Mouse (Mus musculus): Measurements from ENCODE around the gene Blnk. TPM values are rescaled to one million over a fixed set of nuclear protein-coding genes. Genes with fewer than 3 reads are reported as not detected.

The Blnk gene
- polyA plus RNA-seq, 1 experiment from 2014 or later = 0.32 TPM

GRCm38 (mm10) chr19:41007733-41008132 lies 13.4 kb upstream of the Blnk start:
- WGBS = 88% methylated on average over 4 of the region's 4 CpGs
- H3K36me3 ChIP-seq (replicated peaks; ENCODE audit: control insufficient read depth, insufficient read depth) = no peaks in the 10 kb centered on the region
- no peak overlapping the region for H3K4me2 ChIP-seq (replicated peaks)
- no peak for ATAC-seq (ENCODE audit: low FRiP score)
- no peak for DNase-seq (ENCODE audit: low spot score)
- no peak overlapping the region for H3K27ac ChIP-seq
- H3K27me3 ChIP-seq (ENCODE audit: control insufficient read depth, insufficient read depth, low read length) = peaks cover 3% of the 10 kb centered on the region; the same call in 1 of the 2 replicates
- H3K4me3 ChIP-seq (replicated peaks; ENCODE audit: low read length) = no peak overlapping the region
- no peaks in the 10 kb centered on the region for H3K4me1 ChIP-seq (replicated peaks; ENCODE audit: control insufficient read depth, insufficient read depth, low read length)
- no peak overlapping the region for H3K9ac ChIP-seq
- H3K9me3 ChIP-seq (ENCODE audit: control insufficient read depth, low read length) = no peaks in the 10 kb centered on the region

GRCm38 (mm10) chr19:41007326-41007725 lies 13.0 kb upstream of the Blnk start:
- ATAC-seq (ENCODE audit: low FRiP score) = no peak
- no peaks in the 10 kb centered on the region for H3K36me3 ChIP-seq (replicated peaks; ENCODE audit: control insufficient read depth, insufficient read depth)
- 36% methylated on average over 6 of the region's 6 CpGs for WGBS

GRCm38 (mm10) chr19:41006621-41007020 lies 12.3 kb upstream of the Blnk start:
- ATAC-seq (ENCODE audit: low FRiP score) (no peak), DNase-seq (ENCODE audit: low spot score) (no peak)
- Histone ChIP-seq H3K36me3 (replicated peaks; ENCODE audit: control insufficient read depth, insufficient read depth) (no peaks in the 10 kb centered on the region), H3K4me3 (replicated peaks; ENCODE audit: low read length) (no peak overlapping the region), H3K27me3 (ENCODE audit: control insufficient read depth, insufficient read depth, low read length) (no peaks in the 10 kb centered on the region), H3K4me2 (replicated peaks) (no peak overlapping the region), H3K9ac (no peak overlapping the region), H3K4me1 (replicated peaks; ENCODE audit: control insufficient read depth, insufficient read depth, low read length) (no peaks in the 10 kb centered on the region), H3K9me3 (ENCODE audit: control insufficient read depth, low read length) (no peaks in the 10 kb centered on the region), H3K27ac (no peak overlapping the region)
- WGBS = 17% methylated on average over 4 of the region's 4 CpGs

More at GRCm38 (mm10) chr19:41007326-41007725, 13.0 kb upstream of the Blnk start:
- DNase-seq (ENCODE audit: low spot score) = no peak
- Histone ChIP-seq H3K27me3 (ENCODE audit: control insufficient read depth, insufficient read depth, low read length) (no peaks in the 10 kb centered on the region), H3K27ac (no peak overlapping the region), H3K4me2 (replicated peaks) (no peak overlapping the region), H3K9ac (no peak overlapping the region), H3K9me3 (ENCODE audit: control insufficient read depth, low read length) (no peaks in the 10 kb centered on the region), H3K4me1 (replicated peaks; ENCODE audit: control insufficient read depth, insufficient read depth, low read length) (no peaks in the 10 kb centered on the region), H3K4me3 (replicated peaks; ENCODE audit: low read length) (no peak overlapping the region)

- 95% methylated on average over 3 of the region's 3 CpGs for WGBS
- H3K4me2 ChIP-seq (replicated peaks) = no peak overlapping the region
- no peak overlapping the region for H3K9ac ChIP-seq
- H3K27ac ChIP-seq = no peak overlapping the region
- H3K4me1 ChIP-seq (replicated peaks; ENCODE audit: control insufficient read depth, insufficient read depth, low read length) = no peaks in the 10 kb centered on the region
- no peaks in the 10 kb centered on the region for H3K27me3 ChIP-seq (ENCODE audit: control insufficient read depth, insufficient read depth, low read length)
- H3K4me3 ChIP-seq (replicated peaks; ENCODE audit: low read length) = no peak overlapping the region
- H3K9me3 ChIP-seq (ENCODE audit: control insufficient read depth, low read length) = no peaks in the 10 kb centered on the region
- ATAC-seq (ENCODE audit: low FRiP score) (no peak), DNase-seq (ENCODE audit: low spot score) (no peak)
- H3K36me3 ChIP-seq (replicated peaks; ENCODE audit: control insufficient read depth, insufficient read depth) = no peaks in the 10 kb centered on the region
These were observed 9.5 kb upstream of the Blnk start for GRCm38 (mm10) chr19:41003694-41004315.

GRCm38 (mm10) chr19:40999569-40999968 lies 5.2 kb upstream of the Blnk start:
- no peaks in the 10 kb centered on the region for H3K36me3 ChIP-seq (replicated peaks; ENCODE audit: control insufficient read depth, insufficient read depth)
- no peaks in the 10 kb centered on the region for H3K9me3 ChIP-seq (ENCODE audit: control insufficient read depth, low read length)
- no peak overlapping the region for H3K4me3 ChIP-seq (replicated peaks; ENCODE audit: low read length)
- no peaks in the 10 kb centered on the region for H3K4me1 ChIP-seq (replicated peaks; ENCODE audit: control insufficient read depth, insufficient read depth, low read length)
- no peak overlapping the region for H3K27ac ChIP-seq
- ATAC-seq (ENCODE audit: low FRiP score) (no peak), DNase-seq (ENCODE audit: low spot score) (no peak)
- H3K4me2 ChIP-seq (replicated peaks) = no peak overlapping the region
- H3K27me3 ChIP-seq (ENCODE audit: control insufficient read depth, insufficient read depth, low read length) = no peaks in the 10 kb centered on the region
- 72% methylated on average over 3 of the region's 3 CpGs for WGBS
- H3K9ac ChIP-seq = no peak overlapping the region

GRCm38 (mm10) chr19:40998469-40999170 lies 4.3 kb upstream of the Blnk start:
- Histone ChIP-seq H3K4me2 (replicated peaks) (no peak overlapping the region), H3K4me3 (replicated peaks; ENCODE audit: low read length) (no peak overlapping the region), H3K4me1 (replicated peaks; ENCODE audit: control insufficient read depth, insufficient read depth, low read length) (no peaks in the 10 kb centered on the region), H3K9me3 (ENCODE audit: control insufficient read depth, low read length) (no peaks in the 10 kb centered on the region), H3K36me3 (replicated peaks; ENCODE audit: control insufficient read depth, insufficient read depth) (no peaks in the 10 kb centered on the region), H3K27ac (no peak overlapping the region), H3K27me3 (ENCODE audit: control insufficient read depth, insufficient read depth, low read length) (no peaks in the 10 kb centered on the region), H3K9ac (no peak overlapping the region)
- no peak for DNase-seq (ENCODE audit: low spot score)
- no peak for ATAC-seq (ENCODE audit: low FRiP score)
- 66% methylated on average over 5 of the region's 5 CpGs for WGBS

- Histone ChIP-seq H3K27me3 (ENCODE audit: control insufficient read depth, insufficient read depth, low read length) (no peaks in the 10 kb centered on the region), H3K4me3 (replicated peaks; ENCODE audit: low read length) (no peak overlapping the region), H3K36me3 (replicated peaks; ENCODE audit: control insufficient read depth, insufficient read depth) (no peaks in the 10 kb centered on the region), H3K4me1 (replicated peaks; ENCODE audit: control insufficient read depth, insufficient read depth, low read length) (no peaks in the 10 kb centered on the region), H3K4me2 (replicated peaks) (no peak overlapping the region), H3K9me3 (ENCODE audit: control insufficient read depth, low read length) (no peaks in the 10 kb centered on the region), H3K27ac (no peak overlapping the region), H3K9ac (no peak overlapping the region)
- ATAC-seq (ENCODE audit: low FRiP score) (no peak), DNase-seq (ENCODE audit: low spot score) (no peak)
- WGBS = 93% methylated on average over 6 of the region's 6 CpGs
These were observed 2.4 kb upstream of the Blnk start for GRCm38 (mm10) chr19:40996722-40997121.

- no peaks in the 10 kb centered on the region for H3K27me3 ChIP-seq (ENCODE audit: control insufficient read depth, insufficient read depth, low read length)
- no peaks in the 10 kb centered on the region for H3K36me3 ChIP-seq (replicated peaks; ENCODE audit: control insufficient read depth, insufficient read depth)
- H3K9ac ChIP-seq = no peak overlapping the region
- 67% methylated on average over 21 of the region's 21 CpGs for WGBS
- ATAC-seq (ENCODE audit: low FRiP score) (0 out of 2 replicates have a peak, but pooled peaks have one; percentile 57), DNase-seq (ENCODE audit: low spot score) (no peak)
- H3K4me1 ChIP-seq (replicated peaks; ENCODE audit: control insufficient read depth, insufficient read depth, low read length) = no peaks in the 10 kb centered on the region
- H3K9me3 ChIP-seq (ENCODE audit: control insufficient read depth, low read length) = no peaks in the 10 kb centered on the region
- no peak overlapping the region for H3K27ac ChIP-seq
- H3K4me2 ChIP-seq (replicated peaks) = no peak overlapping the region
- no peak overlapping the region for H3K4me3 ChIP-seq (replicated peaks; ENCODE audit: low read length)
These were observed 1.4 kb upstream of the Blnk start for GRCm38 (mm10) chr19:40995449-40996401.

GRCm38 (mm10) chr19:40994911-40995310 lies 576 bp upstream of the Blnk start:
- Histone ChIP-seq H3K36me3 (replicated peaks; ENCODE audit: control insufficient read depth, insufficient read depth) (no peaks in the 10 kb centered on the region), H3K4me1 (replicated peaks; ENCODE audit: control insufficient read depth, insufficient read depth, low read length) (no peaks in the 10 kb centered on the region), H3K9ac (no peak overlapping the region), H3K27ac (no peak overlapping the region), H3K4me2 (replicated peaks) (no peak overlapping the region), H3K9me3 (ENCODE audit: control insufficient read depth, low read length) (no peaks in the 10 kb centered on the region), H3K4me3 (replicated peaks; ENCODE audit: low read length) (no peak overlapping the region), H3K27me3 (ENCODE audit: control insufficient read depth, insufficient read depth, low read length) (no peaks in the 10 kb centered on the region)
- ATAC-seq (ENCODE audit: low FRiP score) (no peak), DNase-seq (ENCODE audit: low spot score) (no peak)
- 72% methylated on average over 7 of the region's 7 CpGs for WGBS
